Mouse (Mus musculus) kidney, adult 9 months (tissue): ENCODE data around the gene Tex19.2.

Experiments used
- DNase-seq: peaks from one replicate; pipeline ENCODE4 v3.0.0; 2022

The Tex19.2 gene

GRCm38 (mm10) chr11:121118577-121118976 is at the start of gene Tex19.2:
TSS of gene Tex19.2 (minus strand) at chr11:121118677.
- no peak for DNase-seq

GRCm38 (mm10) chr11:121163751-121164150 is 45.3 kb upstream of the Tex19.2 start:
- DNase-seq = no peak

- no peak for DNase-seq
Observed at GRCm38 (mm10) chr11:121160636-121161346, 42.3 kb upstream of the Tex19.2 start.

GRCm38 (mm10) chr11:121159971-121160370 is 41.5 kb upstream of the Tex19.2 start, which contains the start of gene Uts2r:
TSS of gene Uts2r (plus strand) at chr11:121160271.
- DNase-seq = no peak

- DNase-seq = no peak
Observed at GRCm38 (mm10) chr11:121156411-121156891, 38.0 kb upstream of the Tex19.2 start.

- no peak for DNase-seq
Observed at GRCm38 (mm10) chr11:121154203-121154602, 35.7 kb upstream of the Tex19.2 start.

- DNase-seq = no peak
Observed at GRCm38 (mm10) chr11:121148193-121148592, 29.7 kb upstream of the Tex19.2 start.

GRCm38 (mm10) chr11:121145865-121146264 is 27.4 kb upstream of the Tex19.2 start, which contains the start of gene Tex19.1:
TSS of gene Tex19.1 (plus strand) at chr11:121146143.
- DNase-seq = no peak

- DNase-seq = no peak
Observed at GRCm38 (mm10) chr11:121143325-121144015, 25.0 kb upstream of the Tex19.2 start.

- peak; percentile 41 for DNase-seq
Observed at GRCm38 (mm10) chr11:121138732-121139131, 20.3 kb upstream of the Tex19.2 start.

- DNase-seq = no peak
Observed at GRCm38 (mm10) chr11:121137682-121138081, 19.2 kb upstream of the Tex19.2 start.

GRCm38 (mm10) chr11:121134600-121134999 is 16.1 kb upstream of the Tex19.2 start:
- DNase-seq = no peak

- no peak for DNase-seq
Observed at GRCm38 (mm10) chr11:121129616-121130015, 11.1 kb upstream of the Tex19.2 start.

- no peak for DNase-seq
Observed at GRCm38 (mm10) chr11:121127441-121127840, 9.0 kb upstream of the Tex19.2 start.

- peak; percentile 54 for DNase-seq
Observed at GRCm38 (mm10) chr11:121126395-121126794, 7.9 kb upstream of the Tex19.2 start.

GRCm38 (mm10) chr11:121125522-121126172 is 7.2 kb upstream of the Tex19.2 start:
- no peak for DNase-seq

- DNase-seq = no peak
Observed at GRCm38 (mm10) chr11:121123438-121123837, 5.0 kb upstream of the Tex19.2 start.

GRCm38 (mm10) chr11:121122024-121122670 is 3.7 kb upstream of the Tex19.2 start:
- DNase-seq = no peak

GRCm38 (mm10) chr11:121121151-121121550 is 2.7 kb upstream of the Tex19.2 start:
- DNase-seq = no peak

GRCm38 (mm10) chr11:121118106-121118505 is 371 bp downstream of the Tex19.2 start:
- DNase-seq = no peak

GRCm38 (mm10) chr11:121112091-121112775 is 6.2 kb downstream of the Tex19.2 start:
- peak; percentile 50 for DNase-seq

GRCm38 (mm10) chr11:121111601-121112000 is 6.9 kb downstream of the Tex19.2 start:
- no peak for DNase-seq
